Mouse (Mus musculus) small intestine, adult 2 months (tissue): ENCODE measurements around the gene Mum1. TPM values are rescaled to one million over a fixed set of nuclear protein-coding genes. Genes with fewer than 3 reads are reported as not detected.
"Not testable (repeated sequence)": the region's sequence is repeated elsewhere in the genome, so short reads cannot be mapped to it uniquely, and the experiment has no call there.

Experiments used
- H3K27ac ChIP-seq: fragments of 200-500 bp; 2 replicates; pipeline ENCODE4 v1.5.1; 2012; ENCODE audit warnings: low read depth, low read length, control low read depth, inconsistent platforms; ENCODE audit not compliant: insufficient read depth
- H3K27me3 ChIP-seq: fragments of 200-500 bp; 2 replicates; pipeline ENCODE4 v1.6.1; 2012; ENCODE audit warnings: mild to moderate bottlenecking, moderate library complexity, low read length, inconsistent platforms; ENCODE audit not compliant: control insufficient read depth, insufficient read depth
- H3K36me3 ChIP-seq: fragments of 200-500 bp; 2 replicates; pipeline ENCODE4 v1.6.1; 2012; ENCODE audit warnings: mild to moderate bottlenecking, low read length, control low read depth, inconsistent platforms; ENCODE audit not compliant: control insufficient read depth, insufficient read depth
- H3K4me1 ChIP-seq: fragments of 200-500 bp; 2 replicates; pipeline ENCODE4 v1.6.1; 2012; ENCODE audit warnings: low read length, inconsistent platforms, mixed read lengths; ENCODE audit not compliant: control insufficient read depth, insufficient read depth, insufficient read length
- H3K4me3 ChIP-seq: fragments of 200-500 bp; 2 replicates; pipeline ENCODE4 v1.5.1; 2012; ENCODE audit warnings: low read depth, mild to moderate bottlenecking, control low read depth, inconsistent platforms, low read length, moderate library complexity
- CTCF ChIP-seq: fragments of 200-500 bp; IDR thresholded peaks from 2 replicates; pipeline ENCODE4 v1.5.1; 2012; ENCODE audit warnings: low read depth, mild to moderate bottlenecking, control low read depth, inconsistent platforms, low read length, moderate library complexity, mixed read lengths; ENCODE audit not compliant: insufficient replicate concordance, insufficient read length; ENCODE audit errors: extremely low read depth
- POLR2A ChIP-seq: fragments of 200-500 bp; IDR thresholded peaks from 2 replicates; pipeline ENCODE4 v1.6.1; 2012; ENCODE audit warnings: low read depth, mild to moderate bottlenecking, control low read depth, inconsistent platforms, low read length, moderate library complexity
- WGBS: fragments of 180-500 bp; shearing (Covaris S2); methylation state at CpG from one replicate; pipeline ENCODE4 v1.1.7; 2018; 5-methylcytosine and 5-hydroxymethylcytosine counted together
- polyA plus RNA-seq: library from polyadenylated mRNA; depleted of rRNA; stranded (reverse); fragments of >200 nt; gene quantifications from 2 replicates; pipeline ENCODE4 v1.2.3, GENCODE M21; 2012

Mum1 gene
- polyA plus RNA-seq, 1 experiment: 23.7 TPM

GRCm38 (mm10) chr10:80244791-80245399, 18.7 kb downstream of the Mum1 start:
- H3K27me3 ChIP-seq: no peaks in the 10 kb centered on the region
- H3K4me1 ChIP-seq: no peaks in the 10 kb centered on the region; the same call in 1 of the 2 replicates
- TF ChIP-seq CTCF: peak; percentile 29; the same call in 1 of the 2 replicates
- no peak for TF ChIP-seq POLR2A
- 46% methylated on average over 5 of the region's 5 CpGs for WGBS
- H3K4me3 ChIP-seq: no peak overlapping the region
- H3K27ac ChIP-seq: no peak overlapping the region
- H3K36me3 ChIP-seq: peaks cover 32% of the 10 kb centered on the region

DNA sequence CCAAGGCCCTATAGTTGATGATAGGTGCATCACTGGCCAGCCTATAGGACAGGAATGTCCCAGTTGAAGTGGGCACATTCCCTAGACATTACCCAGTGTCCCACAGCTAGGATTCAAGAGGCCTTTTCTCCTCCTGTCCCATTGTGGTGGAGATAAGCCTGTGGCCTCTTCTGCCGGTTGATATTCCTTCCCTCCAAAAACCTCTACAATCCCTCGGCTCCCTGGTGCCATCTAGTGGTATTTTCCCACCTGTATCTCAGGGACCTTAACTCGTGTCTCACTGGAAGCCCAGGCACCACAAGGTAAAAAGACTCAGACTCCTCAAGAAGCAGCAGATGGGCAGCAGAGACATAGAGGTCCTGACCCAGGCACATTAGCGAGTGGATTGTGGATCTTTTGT, 19.4 kb downstream of the Mum1 start:
- TF ChIP-seq CTCF (peak; percentile 79; the same call in 1 of the 2 replicates), POLR2A (no peak)

GRCm38 (mm10) chr10:80247849-80248248, 21.6 kb downstream of the Mum1 start:
- 60% methylated on average over 6 of the region's 6 CpGs for WGBS
- Histone ChIP-seq H3K27ac (no peak overlapping the region), H3K27me3 (no peaks in the 10 kb centered on the region), H3K4me3 (no peak overlapping the region), H3K4me1 (peaks cover 6% of the 10 kb centered on the region), H3K36me3 (peaks cover 5% of the 10 kb centered on the region)
- TF ChIP-seq CTCF: peak; percentile 19; the same call in 1 of the 2 replicates
- TF ChIP-seq POLR2A: no peak

More for the DNA sequence above, 19.4 kb downstream of the Mum1 start:
- Histone ChIP-seq H3K36me3 (peaks cover 25% of the 10 kb centered on the region), H3K4me1 (peaks cover 5% of the 10 kb centered on the region; the same call in 1 of the 2 replicates), H3K27ac (no peak overlapping the region), H3K27me3 (no peaks in the 10 kb centered on the region), H3K4me3 (no peak overlapping the region)
- 3% methylated on average over 4 of the region's 4 CpGs for WGBS

DNA sequence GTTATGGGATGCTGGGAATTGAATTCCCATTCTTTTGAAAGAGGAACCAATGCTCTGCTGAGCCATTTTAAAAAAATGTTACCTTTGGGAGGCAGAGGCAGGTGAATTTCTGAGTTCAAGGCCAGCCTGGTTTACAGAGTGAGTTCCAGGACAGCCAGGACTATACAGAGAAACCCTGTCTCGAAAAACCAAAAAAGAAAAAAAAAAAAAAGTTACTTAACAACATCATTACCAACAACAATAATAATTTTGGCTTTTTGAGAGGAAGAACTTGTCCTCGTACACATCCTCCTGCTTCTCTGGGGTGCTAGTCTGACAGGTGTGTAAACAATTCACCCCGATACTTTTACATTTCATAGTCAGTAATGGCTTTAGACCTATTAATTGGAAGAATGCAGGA, 22.2 kb downstream of the Mum1 start:
- H3K4me3 ChIP-seq, H3K27ac ChIP-seq, H3K27me3 ChIP-seq, H3K36me3 ChIP-seq, H3K4me1 ChIP-seq: not testable (repeated sequence)
- WGBS: 3% methylated on average over 3 of the region's 3 CpGs

DNA sequence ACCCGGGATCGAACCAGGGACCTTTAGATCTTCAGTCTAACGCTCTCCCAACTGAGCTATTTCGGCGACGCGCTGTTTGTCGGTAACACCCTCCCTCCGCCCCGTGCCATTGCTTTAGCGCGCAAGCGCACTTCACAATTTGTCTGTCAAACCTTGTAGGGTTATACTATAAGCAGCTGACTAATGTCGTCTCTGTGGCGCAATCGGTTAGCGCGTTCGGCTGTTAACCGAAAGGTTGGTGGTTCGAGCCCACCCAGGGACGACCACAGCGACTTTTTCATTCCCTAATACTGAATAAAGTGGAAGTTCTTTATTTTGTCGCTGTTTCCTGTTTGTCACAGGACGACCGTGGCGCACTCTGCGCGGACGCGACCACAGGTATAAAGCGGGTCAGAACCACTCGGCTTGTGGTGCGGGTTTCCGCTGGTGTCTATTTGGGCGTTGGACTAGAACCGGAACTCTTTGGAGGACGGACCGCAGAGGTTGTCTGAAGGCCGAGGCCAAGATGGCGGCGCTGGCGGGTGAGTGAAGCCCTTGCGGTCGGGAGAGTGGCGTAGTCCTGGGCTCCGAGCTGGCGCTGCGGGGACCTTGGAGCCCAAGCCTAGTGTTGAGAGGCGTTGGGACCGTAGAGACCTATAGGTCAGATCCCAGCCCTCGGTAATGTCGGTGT, 22.9 kb downstream of the Mum1 start, which contains the start of gene Ndufs7:
Gene Ndufs7, plus strand, starts transcription at position 151 of the 670 bp plus-strand sequence.
- Histone ChIP-seq H3K27ac (peak within 1 kb of the TSS; percentile 91), H3K4me1 (peaks cover 6% of the 10 kb centered on the region), H3K27me3 (no peaks in the 10 kb centered on the region), H3K36me3 (peaks cover 9% of the 10 kb centered on the region), H3K4me3 (peak within 1 kb of the TSS; percentile 83)
- TF ChIP-seq CTCF (no peak), POLR2A (peak; percentile 95)
- WGBS: under 1% methylated on average over 53 of the region's 53 CpGs

DNA sequence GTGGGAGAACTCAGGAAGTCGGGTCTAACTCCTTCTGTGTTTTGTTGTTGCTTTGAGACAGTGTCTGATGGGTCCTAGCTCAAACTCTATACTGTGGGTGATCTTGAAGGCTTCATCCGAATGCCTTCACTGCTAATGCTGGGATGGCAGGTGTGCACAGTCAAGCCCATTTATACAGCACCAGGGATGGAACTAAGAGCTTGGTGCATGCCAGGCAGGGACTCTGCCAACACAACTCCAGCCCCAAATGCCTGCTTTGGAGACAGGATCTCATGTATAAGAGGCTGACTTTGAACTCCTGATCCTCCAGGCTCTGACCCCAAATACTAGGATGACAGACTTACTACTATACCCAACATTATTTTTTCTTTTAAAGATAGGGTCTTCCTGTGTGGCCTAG, 23.8 kb downstream of the Mum1 start:
- TF ChIP-seq POLR2A (no peak), CTCF (no peak)
- Histone ChIP-seq H3K27me3 (no peaks in the 10 kb centered on the region), H3K27ac (no peak overlapping the region), H3K4me1 (peaks cover 7% of the 10 kb centered on the region), H3K36me3 (peaks cover 17% of the 10 kb centered on the region), H3K4me3 (peak overlapping the region; percentile 83)
- WGBS: 8% methylated on average over 2 of the region's 2 CpGs

GRCm38 (mm10) chr10:80250573-80250972, 24.3 kb downstream of the Mum1 start:
- TF ChIP-seq CTCF (no peak), POLR2A (no peak)
- peaks cover 21% of the 10 kb centered on the region for H3K36me3 ChIP-seq
- no peak overlapping the region for H3K27ac ChIP-seq
- peaks cover 9% of the 10 kb centered on the region for H3K4me1 ChIP-seq
- H3K27me3 ChIP-seq: no peaks in the 10 kb centered on the region
- peak overlapping the region; percentile 0; the same call in 1 of the 2 replicates for H3K4me3 ChIP-seq
- WGBS: 82% methylated on average over 4 of the region's 4 CpGs
